Mouse (Mus musculus) hindlimb bud, embryonic 11.5 days (tissue): ENCODE data around the gene Mphosph8.
A peak's percentile ranks its signal among the peaks of the same experiment; 100 is the strongest.

Source experiments
- DNase-seq: peaks from one replicate; pipeline ENCODE4 v3.0.0-alpha.2; 2012; ENCODE audit warnings: low read depth, low spot score; ENCODE audit errors: extremely low spot score

Mphosph8 gene

DNA sequence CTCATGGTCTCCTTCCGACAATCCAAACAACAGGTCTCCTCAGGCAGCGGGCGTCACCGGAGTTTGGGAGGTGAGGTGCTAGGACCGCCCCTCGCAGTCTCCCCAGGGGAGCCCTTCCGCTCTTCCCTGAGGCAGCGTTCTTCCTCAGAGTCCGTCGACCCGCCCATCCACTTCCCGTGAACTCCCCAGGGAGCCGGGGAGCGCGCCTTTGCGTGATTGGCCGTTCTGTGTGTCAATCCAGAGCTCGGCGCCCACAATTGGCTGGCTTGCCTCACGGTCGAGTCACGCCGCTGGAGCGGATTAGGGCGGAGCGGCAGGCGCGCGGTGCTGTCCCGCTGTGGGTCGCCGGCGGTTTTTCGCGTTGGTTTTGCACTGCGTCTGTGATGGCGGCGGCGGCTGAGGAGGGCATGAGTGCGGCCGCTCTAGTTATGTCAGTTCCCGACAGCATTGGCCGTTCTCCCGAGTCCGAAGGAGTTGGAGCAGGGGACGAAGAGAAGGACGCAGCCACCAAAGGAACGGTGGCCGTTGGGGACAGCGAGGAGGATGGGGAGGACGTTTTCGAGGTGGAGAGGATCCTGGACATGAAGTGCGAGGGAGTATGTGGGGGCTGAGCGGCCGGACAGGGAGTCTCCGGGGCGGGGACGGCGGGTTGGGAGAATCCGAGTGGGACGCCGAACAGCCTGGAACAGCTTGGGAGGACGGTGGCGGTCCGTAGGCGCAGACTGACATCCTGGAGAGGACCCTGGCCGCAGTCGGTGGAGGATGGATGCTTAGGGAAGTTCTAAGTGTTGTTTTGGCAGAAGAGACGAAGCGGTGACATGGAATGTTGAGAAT lies at the start of gene Mphosph8:
Gene Mphosph8, plus strand, starts transcription at position 280 of the 834 bp plus-strand sequence.
- peak; percentile 95 for DNase-seq

DNA sequence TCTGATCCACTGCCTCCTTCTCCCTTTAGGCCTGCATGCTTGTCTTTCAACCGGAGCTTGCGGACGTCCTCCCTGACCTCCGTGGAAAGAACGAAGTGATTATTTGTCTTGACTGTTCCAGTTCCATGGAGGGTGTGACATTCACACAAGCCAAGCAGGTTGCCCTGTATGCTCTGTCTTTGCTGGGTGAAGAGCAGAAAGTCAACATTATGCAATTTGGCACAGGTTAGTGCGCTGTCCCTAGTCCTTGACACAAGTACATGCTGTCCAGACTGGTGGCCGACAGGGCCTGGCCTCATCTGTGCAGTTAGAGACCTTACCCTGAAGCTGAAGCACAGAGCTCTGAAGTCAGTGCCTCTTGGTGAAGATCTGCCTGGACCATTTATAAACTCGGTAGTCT lies 47.6 kb upstream of the Mphosph8 start:
- DNase-seq: no peak

DNA sequence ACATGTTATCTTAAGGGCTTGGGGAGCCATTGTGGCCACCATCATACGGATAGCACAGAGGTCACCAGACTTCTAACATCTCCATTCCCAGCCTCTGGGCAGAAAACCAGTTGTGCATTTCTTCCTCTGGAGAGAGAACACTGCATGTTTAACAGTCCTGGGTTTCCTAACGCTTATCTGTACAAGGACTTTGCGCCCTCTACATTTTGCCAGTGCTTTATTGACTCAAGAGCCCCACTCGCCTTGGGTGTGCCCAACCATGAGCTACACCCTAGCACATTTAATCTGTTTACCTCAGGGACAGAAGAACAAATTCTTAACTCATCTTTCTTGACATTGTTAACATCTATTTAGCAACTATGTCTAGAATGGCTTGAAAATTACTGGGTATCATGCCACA lies 41.8 kb upstream of the Mphosph8 start:
- DNase-seq: no peak

DNA sequence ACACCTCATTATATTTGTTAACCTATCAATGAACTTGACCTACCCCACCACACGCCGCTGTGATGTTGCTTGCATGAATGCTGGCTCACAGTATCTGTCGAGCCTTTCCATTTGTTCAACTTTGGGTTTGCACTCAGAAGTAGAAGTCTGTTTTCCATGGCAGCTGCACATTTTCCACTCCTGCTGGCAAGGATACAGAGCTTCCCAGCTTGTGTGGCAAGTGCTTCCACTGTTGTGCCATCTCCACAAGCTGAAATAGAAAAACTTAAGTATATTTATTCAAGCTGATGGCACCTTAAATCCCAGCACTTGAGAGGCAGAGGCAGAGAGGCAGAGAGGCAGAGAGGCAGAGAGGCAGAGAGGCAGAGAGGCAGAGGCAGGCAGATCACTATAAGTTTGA lies 39.7 kb upstream of the Mphosph8 start:
- no peak for DNase-seq

DNA sequence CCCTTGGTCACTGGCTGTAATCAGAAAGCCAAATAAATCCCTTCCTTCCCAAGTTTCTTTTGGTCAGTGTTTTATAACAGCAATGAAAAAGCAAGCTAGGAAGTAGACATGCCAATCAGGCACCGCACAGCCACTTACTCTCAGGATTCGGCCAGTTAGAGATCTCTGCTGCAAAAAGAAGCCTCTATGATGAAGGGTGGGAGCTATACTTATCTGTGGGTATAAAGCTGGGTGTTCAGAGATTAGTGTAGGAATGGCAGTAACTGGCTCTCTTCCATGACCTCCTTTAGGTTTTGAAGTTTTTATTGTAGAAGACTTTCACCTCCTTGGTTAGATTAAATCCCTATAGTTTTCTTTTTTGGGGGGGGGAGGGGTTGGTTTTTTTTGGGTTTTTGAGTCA lies 36.9 kb upstream of the Mphosph8 start:
- DNase-seq: no peak

DNA sequence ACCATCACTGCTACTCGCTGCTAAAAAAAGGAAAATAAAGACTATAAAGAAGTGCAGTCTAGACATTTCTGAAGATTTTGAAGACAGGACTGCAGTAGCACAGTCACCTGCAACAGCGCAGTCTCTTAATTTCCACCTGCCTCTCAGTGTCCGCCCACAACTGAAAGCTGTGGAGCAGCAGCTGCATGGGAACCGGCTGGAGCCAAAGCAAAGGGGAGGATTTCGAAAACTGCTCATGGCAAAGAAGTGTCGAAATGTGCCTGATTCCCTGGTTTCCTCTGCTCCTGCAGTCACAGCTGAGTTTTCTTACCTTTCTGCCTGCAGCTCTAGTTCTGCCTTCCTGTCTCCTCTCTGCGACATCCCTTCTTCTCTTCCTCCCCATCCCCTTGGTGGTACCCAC lies 20.8 kb upstream of the Mphosph8 start:
- DNase-seq: no peak

DNA sequence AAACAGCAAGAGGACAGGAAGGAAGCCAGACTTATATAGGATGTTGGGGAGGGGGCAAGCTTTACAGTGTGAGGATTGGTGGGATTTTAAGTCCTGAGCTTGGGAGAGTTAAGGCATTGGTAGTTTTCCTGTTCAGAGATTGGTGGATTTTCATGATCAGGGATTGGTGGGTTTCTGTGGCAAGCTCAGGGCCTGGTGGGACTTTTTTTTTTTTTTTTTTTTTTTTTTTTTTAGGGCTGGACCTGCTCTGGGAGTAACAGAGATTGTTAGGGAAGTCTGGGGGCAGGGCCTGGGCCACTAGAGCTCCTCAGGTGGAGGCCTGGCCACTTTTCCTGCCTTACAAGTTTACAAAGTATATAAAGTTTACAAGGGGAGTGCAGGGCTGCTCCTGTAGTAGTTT lies 18.6 kb upstream of the Mphosph8 start:
- DNase-seq: no peak

DNA sequence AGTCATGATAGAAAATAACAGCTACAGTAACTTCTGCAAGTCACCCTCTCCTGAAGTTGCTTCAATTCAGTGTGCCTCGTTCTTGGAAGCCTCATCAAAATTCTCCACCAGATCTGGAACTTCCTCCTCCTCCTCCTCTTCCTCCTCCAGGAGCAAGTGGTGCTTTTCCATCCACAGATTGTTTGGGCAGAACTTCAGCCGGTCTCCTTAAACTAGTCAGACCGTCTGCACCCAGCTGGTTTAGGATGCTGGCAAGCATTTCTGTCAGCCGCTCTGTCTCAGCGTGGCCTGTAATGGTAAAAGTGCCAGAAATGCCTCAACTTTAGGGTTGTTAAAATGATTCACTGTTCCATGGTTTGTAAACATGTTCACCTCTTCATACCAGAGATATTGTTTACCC lies 2.4 kb upstream of the Mphosph8 start:
- no peak for DNase-seq

DNA sequence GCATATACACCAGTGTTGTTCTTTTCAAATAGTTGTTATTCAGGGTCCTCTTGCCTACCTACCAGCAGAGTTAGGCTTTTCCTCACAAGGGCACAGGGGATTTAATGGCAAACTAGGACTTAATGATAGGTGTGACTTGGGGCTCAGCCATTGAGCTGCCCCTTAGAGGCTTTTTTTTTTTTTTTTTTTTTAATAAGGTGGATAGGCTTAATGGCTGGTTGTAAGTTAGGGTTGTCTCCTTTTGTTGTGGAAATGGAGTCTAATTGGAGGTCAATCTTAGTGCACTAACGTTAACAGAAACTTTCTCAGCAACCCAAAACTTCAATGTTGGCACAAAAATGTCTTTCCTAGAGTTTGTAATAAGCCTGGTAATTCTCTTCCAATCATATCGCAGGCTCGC lies 1.1 kb upstream of the Mphosph8 start:
- no peak for DNase-seq

DNA sequence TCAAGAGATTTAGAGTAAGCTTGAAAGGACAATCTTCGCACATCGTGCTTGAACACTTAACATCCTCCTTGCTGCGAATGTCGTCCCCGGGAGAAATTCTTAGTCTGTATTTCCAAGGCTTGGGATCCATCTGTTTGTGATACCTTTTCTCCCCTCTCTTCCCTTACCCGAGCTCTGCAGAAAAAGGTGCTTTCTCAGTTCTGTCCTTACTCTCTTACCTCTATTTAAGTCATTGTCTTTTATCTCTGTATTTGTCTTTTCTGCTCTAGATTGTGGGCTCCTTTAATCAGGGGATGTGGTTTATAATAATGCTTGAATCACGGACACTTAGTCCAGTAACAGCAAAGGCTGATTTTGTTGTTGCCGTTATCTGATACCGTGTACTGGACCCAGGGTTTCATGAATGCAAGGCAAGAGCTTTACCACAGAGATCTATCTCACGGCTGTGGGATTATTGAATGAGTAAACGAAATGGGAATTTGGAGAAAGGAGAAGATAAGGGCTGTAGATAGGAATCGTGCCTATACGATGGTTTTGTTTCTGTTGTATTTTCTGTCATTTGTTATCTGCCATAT lies 1.1 kb downstream of the Mphosph8 start:
- no peak for DNase-seq

DNA sequence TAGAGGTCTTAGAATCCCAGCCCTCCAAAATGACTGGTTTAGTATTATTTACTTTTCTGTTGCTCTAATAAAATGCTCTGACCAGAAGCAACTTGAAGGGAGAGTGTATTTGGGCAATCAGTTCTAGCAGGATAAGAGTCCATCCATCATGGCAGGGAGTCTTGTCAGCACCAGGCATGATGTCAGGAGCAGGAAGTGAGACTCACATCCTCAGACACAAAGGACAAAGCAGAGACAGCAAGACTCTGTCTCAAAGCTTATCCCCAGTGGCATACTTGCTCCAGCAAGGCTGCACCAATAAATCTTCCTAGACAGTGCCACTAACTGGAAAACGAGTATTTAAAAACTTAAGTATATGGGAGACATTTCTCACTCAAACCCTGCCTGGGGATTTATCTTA lies 17.4 kb downstream of the Mphosph8 start:
- DNase-seq: no peak

DNA sequence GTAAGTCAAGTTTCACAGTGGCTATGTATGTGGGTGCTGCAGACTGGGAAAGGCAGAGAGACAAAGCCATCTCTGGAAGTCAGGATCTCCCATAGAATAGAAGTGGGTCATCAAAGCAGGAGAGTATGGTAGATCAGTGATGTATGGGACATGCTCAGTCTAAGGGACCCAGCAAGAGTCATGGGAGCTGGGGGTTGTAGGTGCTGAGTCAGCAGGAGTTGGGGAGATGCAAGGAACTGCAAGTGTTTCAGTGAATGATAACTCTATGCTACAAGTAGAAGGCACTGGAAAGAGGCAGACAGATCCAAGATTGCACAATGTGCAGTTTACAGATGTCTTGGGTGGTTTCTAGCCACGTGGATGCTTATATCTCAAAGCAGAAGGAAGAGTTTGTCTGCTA lies 21.1 kb downstream of the Mphosph8 start:
- DNase-seq: no peak

DNA sequence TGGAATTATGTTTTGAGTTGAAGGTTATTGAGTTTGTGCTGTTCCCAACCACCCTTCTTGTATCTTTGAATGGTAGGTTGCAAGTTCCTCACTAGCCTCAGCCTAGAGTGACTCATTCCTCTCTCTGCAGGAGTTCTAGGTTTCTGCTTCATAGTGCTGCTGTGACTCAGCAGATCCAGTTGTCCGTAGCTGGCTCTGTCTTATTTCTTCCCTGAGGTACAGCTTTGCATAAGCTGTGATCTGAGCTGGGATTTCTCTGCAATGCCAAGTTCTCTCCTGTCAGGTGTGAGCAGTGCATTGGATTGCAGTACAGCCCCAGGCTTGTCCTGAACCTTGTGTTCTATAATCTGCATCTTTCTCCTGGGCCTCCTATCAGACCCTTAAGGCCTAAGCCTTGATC lies 21.7 kb downstream of the Mphosph8 start:
- no peak for DNase-seq

DNA sequence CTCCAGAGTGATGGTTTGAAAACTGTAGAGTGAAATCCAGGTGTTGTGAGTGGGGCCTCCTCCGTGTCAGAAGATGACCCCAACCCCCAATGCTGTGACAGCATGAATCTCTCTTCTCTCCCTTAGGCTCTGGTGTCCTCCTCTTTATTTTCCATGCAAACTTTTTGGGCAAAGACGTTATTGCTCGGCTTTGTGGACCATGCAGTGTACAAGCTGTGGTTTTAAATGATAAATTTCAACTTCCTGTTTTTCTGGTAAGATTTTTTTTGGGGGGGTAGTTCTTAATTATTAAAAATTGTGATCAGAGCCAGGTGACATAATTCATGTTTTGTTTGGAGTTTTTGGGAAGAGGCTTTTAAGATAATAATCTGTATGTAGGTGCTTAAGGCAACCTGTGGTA lies 27.4 kb downstream of the Mphosph8 start:
- no peak for DNase-seq

DNA sequence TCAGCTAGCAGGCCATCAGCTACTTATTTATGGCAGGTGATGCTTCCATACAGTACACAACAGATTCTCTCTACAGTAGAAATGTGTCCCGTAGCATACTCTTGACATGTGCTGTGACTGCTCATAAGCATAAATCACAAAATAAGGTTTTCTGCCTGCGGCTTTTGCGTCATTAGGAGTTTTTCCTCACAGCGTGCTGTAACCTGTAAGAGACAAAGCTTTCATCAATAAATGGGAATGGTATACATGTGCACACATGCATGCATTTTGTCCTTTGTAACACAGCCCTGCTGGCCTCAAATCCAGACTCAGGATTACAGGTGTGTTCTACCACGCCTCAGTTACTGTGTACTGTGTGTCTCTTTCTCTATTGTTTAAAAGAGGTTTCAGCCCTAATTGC lies 29.8 kb downstream of the Mphosph8 start:
- no peak for DNase-seq

DNA sequence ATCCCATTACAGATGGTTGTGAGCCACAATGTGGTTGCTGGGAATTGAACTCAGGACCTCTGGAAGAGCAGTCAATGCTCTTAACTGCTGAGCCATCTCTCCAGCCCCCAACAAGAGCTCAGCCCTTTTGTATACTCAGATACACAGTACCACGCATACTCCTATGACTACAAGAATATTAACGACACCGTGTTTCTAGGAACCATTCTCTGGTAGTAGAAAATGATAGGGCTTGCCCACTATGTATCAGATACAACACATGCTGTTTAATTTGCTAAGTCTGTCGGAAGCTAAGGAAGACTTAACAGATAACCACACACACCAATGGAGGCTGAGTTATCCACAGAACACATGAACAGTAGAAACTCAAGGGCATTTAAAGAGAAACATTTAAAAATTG lies 34.6 kb downstream of the Mphosph8 start:
- DNase-seq: no peak

DNA sequence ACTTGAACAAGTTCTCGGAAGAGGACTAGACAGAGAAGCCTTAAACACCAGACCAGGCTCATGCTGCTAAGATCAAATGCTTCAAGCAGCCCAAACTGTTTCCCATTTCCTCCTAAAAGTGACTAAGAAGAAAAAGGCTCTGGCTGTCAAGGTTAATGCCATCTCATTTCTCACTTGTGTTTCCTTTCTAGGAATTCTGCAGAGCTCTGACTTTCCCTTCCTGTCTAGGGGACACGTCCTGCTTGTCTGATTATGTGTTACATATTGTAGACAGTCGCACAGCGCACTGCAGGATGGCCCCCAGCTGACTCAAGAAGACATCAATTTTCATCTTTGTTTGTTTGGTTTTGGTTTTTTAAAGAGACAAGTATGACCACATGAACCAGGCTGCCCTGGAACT lies 37.6 kb downstream of the Mphosph8 start:
- DNase-seq: no peak

DNA sequence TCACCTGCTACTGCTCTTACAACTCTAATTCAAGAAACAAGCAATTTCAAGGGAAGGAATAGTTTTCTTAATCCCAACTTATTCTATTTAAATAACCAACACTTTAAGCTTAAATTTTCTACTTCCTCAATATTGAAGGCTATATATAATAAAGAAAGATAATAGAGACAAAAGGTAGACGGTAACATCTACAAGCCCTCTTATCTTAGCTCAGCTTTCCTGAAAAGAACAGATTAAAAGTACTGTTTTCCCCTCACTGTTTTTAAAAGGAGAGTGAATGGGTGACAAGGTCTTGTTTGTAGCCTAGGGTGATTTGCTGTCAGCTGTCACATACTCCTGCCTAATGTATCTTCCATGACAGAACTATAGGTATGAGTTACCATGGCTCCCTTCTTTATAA lies 58.4 kb downstream of the Mphosph8 start:
- no peak for DNase-seq

DNA sequence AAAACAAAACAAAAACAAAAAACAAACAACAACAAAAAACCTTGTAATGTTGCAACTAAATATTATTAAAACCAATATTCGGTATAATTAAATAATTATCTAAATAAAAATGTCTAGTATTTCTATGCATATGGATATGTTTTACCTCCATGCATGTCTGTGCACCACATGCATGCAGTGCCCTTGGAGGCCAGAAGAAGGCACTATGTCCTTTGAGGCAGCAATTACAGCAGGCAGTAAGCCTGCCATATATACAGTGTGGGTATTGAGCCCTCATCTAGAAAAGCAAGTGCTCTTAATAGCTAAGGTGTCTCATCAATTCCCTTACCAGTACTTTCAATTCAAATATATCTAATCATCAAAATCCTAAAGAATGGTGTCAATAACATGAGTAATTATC lies 72.1 kb downstream of the Mphosph8 start:
- no peak for DNase-seq
